Mouse (Mus musculus) hindbrain, embryonic 14.5 days (tissue): ENCODE measurements around the gene Olfr692. TPM values are rescaled to one million over a fixed set of nuclear protein-coding genes. Genes with fewer than 3 reads are reported as not detected.

Source experiments
- ATAC-seq: fragments of 200-750 bp; cut with Nextera tagmentation; 2 replicates; pipeline ENCODE4 v1.8.0; 2017; ENCODE audit warnings: moderate number of reproducible peaks, mild to moderate bottlenecking, moderate TSS enrichment, moderate library complexity; ENCODE audit not compliant: low FRiP score
- DNase-seq: peaks from one replicate; pipeline ENCODE4 v3.0.0-alpha.2; 2015; ENCODE audit warnings: low spot score
- H3K27ac ChIP-seq: fragments of 300-500 bp; sonication (generic); 2 replicates; pipeline ENCODE4 v1.5.1; 2014; ENCODE audit warnings: mild to moderate bottlenecking, moderate library complexity
- H3K27me3 ChIP-seq: fragments of 300-500 bp; sonication (generic); 2 replicates; pipeline ENCODE4 v1.6.1; 2014; ENCODE audit warnings: mild to moderate bottlenecking, low read length, mixed read lengths; ENCODE audit not compliant: control insufficient read depth, insufficient read depth
- H3K36me3 ChIP-seq: fragments of 300-500 bp; sonication (generic); replicated peaks from 2 replicates; pipeline ENCODE4 v1.6.1; 2014; ENCODE audit not compliant: control insufficient read depth, insufficient read depth
- H3K4me1 ChIP-seq: fragments of 300-500 bp; sonication (generic); replicated peaks from 2 replicates; pipeline ENCODE4 v1.6.1; 2014; ENCODE audit warnings: antibody characterized with exemption, low read length, mixed read lengths; ENCODE audit not compliant: control insufficient read depth, insufficient read depth
- H3K4me2 ChIP-seq: fragments of 300-500 bp; sonication (generic); replicated peaks from 2 replicates; pipeline ENCODE4 v1.6.1; 2014; ENCODE audit warnings: mild to moderate bottlenecking, moderate library complexity
- H3K4me3 ChIP-seq: fragments of 300-500 bp; sonication (generic); replicated peaks from 2 replicates; pipeline ENCODE4 v1.5.1; 2014; ENCODE audit warnings: mild to moderate bottlenecking, low read length
- H3K9ac ChIP-seq: fragments of 300-500 bp; sonication (generic); 2 replicates; pipeline ENCODE4 v1.6.1; 2014
- H3K9me3 ChIP-seq: fragments of 300-500 bp; sonication (generic); 2 replicates; pipeline ENCODE4 v1.6.1; 2016; ENCODE audit warnings: low read length; ENCODE audit not compliant: control insufficient read depth
- WGBS: fragments of 180-500 bp; shearing (Covaris S2); extraction: QIAGEN DNeasy Blood & Tissue Kit; methylation state at CpG from one replicate; pipeline ENCODE4 v1.1.7; 2014; 5-methylcytosine and 5-hydroxymethylcytosine counted together
- polyA plus RNA-seq: library from polyadenylated mRNA; unstranded; fragments of >200 nt; fragmentation: Nextera tagmentation; extraction: Ambion mirVana; gene quantifications from 2 replicates; pipeline ENCODE4 v1.2.1, GENCODE M21; 2014

Olfr692 gene
- polyA plus RNA-seq, 1 experiment from 2014 or later, result not detected

GRCm38 (mm10) chr7:105372912-105373311 is 4.9 kb downstream of the Olfr692 start:
- no peak overlapping the region for H3K4me2 ChIP-seq
- H3K9ac ChIP-seq, result no peak overlapping the region
- no peaks in the 10 kb centered on the region for H3K9me3 ChIP-seq
- 100% methylated on average over 1 of the region's 1 CpGs for WGBS
- H3K4me3 ChIP-seq, result no peak overlapping the region
- H3K36me3 ChIP-seq, result peaks cover 63% of the 10 kb centered on the region
- H3K27ac ChIP-seq, result no peak overlapping the region
- ATAC-seq (no peak), DNase-seq (no peak)
- H3K4me1 ChIP-seq, result no peaks in the 10 kb centered on the region
- H3K27me3 ChIP-seq, result no peaks in the 10 kb centered on the region

- H3K9me3 ChIP-seq, result no peaks in the 10 kb centered on the region
- H3K27me3 ChIP-seq, result no peaks in the 10 kb centered on the region
- no peak for ATAC-seq
- peaks cover 69% of the 10 kb centered on the region for H3K36me3 ChIP-seq
- no peaks in the 10 kb centered on the region for H3K4me1 ChIP-seq
- H3K27ac ChIP-seq, result no peak overlapping the region
- WGBS, result 92% methylated on average over 4 of the region's 4 CpGs
- H3K9ac ChIP-seq, result no peak overlapping the region
- H3K4me2 ChIP-seq, result no peak overlapping the region
- H3K4me3 ChIP-seq, result no peak overlapping the region
- no peak for DNase-seq
These were observed 5.5 kb downstream of the Olfr692 start for GRCm38 (mm10) chr7:105373509-105373908.

DNA sequence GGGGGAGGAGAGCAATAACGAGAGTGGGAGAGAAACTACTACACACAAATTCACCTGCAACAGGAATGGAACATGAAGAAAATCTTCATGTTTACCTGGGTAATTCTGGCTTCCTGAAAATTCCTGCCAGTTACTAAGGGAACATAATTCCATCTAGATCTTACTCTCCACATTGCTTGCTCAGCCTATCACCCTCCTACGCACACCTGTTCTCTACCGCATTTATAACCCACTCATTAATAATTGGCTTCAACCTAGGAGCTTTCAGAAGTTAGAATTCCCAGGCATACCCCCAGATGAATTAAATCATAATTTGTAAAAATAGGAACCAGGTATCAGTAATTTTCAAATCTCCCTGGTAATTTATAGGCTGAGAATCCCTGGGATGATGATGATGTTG is 5.9 kb downstream of the Olfr692 start:
- H3K36me3 ChIP-seq, result peaks cover 74% of the 10 kb centered on the region
- WGBS, result 99% methylated on average over 3 of the region's 3 CpGs

GRCm38 (mm10) chr7:105374866-105375265 is 6.8 kb downstream of the Olfr692 start, which contains the start of gene Gm5901:
Gm5901 (plus strand) TSS chr7:105375038.
- no peak for DNase-seq
- no peaks in the 10 kb centered on the region for H3K27me3 ChIP-seq
- H3K27ac ChIP-seq, result no peak within 1 kb of the TSS
- 96% methylated on average over 1 of the region's 1 CpGs for WGBS
- H3K4me1 ChIP-seq, result no peaks in the 10 kb centered on the region
- H3K36me3 ChIP-seq, result peaks cover 83% of the 10 kb centered on the region
- H3K4me3 ChIP-seq, result no peak within 1 kb of the TSS
- no peak within 1 kb of the TSS for H3K4me2 ChIP-seq
- H3K9me3 ChIP-seq, result no peaks in the 10 kb centered on the region
- no peak within 1 kb of the TSS for H3K9ac ChIP-seq
- no peak for ATAC-seq

More for the DNA sequence above, 5.9 kb downstream of the Olfr692 start:
- Histone ChIP-seq H3K4me2 (no peak overlapping the region), H3K9ac (no peak overlapping the region), H3K4me3 (no peak overlapping the region), H3K4me1 (no peaks in the 10 kb centered on the region), H3K27me3 (no peaks in the 10 kb centered on the region), H3K9me3 (no peaks in the 10 kb centered on the region), H3K27ac (no peak overlapping the region)
- ATAC-seq (no peak), DNase-seq (no peak)

GRCm38 (mm10) chr7:105380329-105380728 is 12.3 kb downstream of the Olfr692 start:
- Histone ChIP-seq H3K9ac (no peak overlapping the region), H3K36me3 (peaks cover 95% of the 10 kb centered on the region), H3K27me3 (no peaks in the 10 kb centered on the region), H3K4me3 (no peak overlapping the region), H3K4me1 (no peaks in the 10 kb centered on the region), H3K9me3 (no peaks in the 10 kb centered on the region), H3K4me2 (no peak overlapping the region), H3K27ac (no peak overlapping the region)
- DNase-seq, result no peak
- ATAC-seq, result no peak
- WGBS, result 98% methylated on average over 3 of the region's 3 CpGs

GRCm38 (mm10) chr7:105387696-105388095 is 19.7 kb downstream of the Olfr692 start:
- WGBS, result 98% methylated on average over 2 of the region's 2 CpGs
- peaks cover 75% of the 10 kb centered on the region for H3K36me3 ChIP-seq
- ATAC-seq (no peak), DNase-seq (no peak)
- H3K4me1 ChIP-seq, result no peaks in the 10 kb centered on the region
- no peak overlapping the region for H3K9ac ChIP-seq
- H3K4me3 ChIP-seq, result no peak overlapping the region
- no peak overlapping the region for H3K4me2 ChIP-seq
- H3K27ac ChIP-seq, result no peak overlapping the region
- H3K9me3 ChIP-seq, result no peaks in the 10 kb centered on the region
- H3K27me3 ChIP-seq, result no peaks in the 10 kb centered on the region

DNA sequence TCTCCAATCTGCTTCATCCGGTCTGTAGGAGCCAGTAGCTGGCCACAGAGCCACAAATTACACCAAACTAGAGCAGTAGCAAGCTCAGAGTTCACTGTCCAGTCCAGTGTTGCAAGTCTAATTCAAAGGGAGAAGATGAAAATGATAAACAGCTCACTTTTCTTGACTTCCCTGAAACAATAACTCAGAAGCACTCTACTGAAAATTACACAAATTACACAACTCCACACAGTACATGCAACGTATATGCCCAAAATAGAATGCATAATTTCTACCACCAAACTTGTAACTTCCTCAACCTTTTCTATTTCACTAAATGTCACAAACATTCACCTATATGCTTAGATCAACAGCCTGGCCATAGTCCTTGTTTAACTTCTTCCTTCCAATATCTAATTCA is 22.2 kb downstream of the Olfr692 start:
- no peak overlapping the region for H3K4me2 ChIP-seq
- WGBS, result 100% methylated on average over 2 of the region's 2 CpGs
- no peak for ATAC-seq
- no peak overlapping the region for H3K4me3 ChIP-seq
- no peaks in the 10 kb centered on the region for H3K27me3 ChIP-seq
- peaks cover 50% of the 10 kb centered on the region for H3K36me3 ChIP-seq
- H3K4me1 ChIP-seq, result no peaks in the 10 kb centered on the region
- no peak for DNase-seq
- no peak overlapping the region for H3K27ac ChIP-seq
- no peaks in the 10 kb centered on the region for H3K9me3 ChIP-seq
- no peak overlapping the region for H3K9ac ChIP-seq

GRCm38 (mm10) chr7:105394606-105395005 is 26.6 kb downstream of the Olfr692 start:
- peaks cover 11% of the 10 kb centered on the region for H3K36me3 ChIP-seq
- H3K27me3 ChIP-seq, result no peaks in the 10 kb centered on the region
- no peak for ATAC-seq
- H3K4me1 ChIP-seq, result peaks cover 10% of the 10 kb centered on the region
- H3K27ac ChIP-seq, result no peak overlapping the region
- H3K4me3 ChIP-seq, result no peak overlapping the region
- no peak overlapping the region for H3K4me2 ChIP-seq
- no peak for DNase-seq
- WGBS, result 85% methylated on average over 1 of the region's 1 CpGs
- H3K9me3 ChIP-seq, result no peaks in the 10 kb centered on the region
- H3K9ac ChIP-seq, result no peak overlapping the region

DNA sequence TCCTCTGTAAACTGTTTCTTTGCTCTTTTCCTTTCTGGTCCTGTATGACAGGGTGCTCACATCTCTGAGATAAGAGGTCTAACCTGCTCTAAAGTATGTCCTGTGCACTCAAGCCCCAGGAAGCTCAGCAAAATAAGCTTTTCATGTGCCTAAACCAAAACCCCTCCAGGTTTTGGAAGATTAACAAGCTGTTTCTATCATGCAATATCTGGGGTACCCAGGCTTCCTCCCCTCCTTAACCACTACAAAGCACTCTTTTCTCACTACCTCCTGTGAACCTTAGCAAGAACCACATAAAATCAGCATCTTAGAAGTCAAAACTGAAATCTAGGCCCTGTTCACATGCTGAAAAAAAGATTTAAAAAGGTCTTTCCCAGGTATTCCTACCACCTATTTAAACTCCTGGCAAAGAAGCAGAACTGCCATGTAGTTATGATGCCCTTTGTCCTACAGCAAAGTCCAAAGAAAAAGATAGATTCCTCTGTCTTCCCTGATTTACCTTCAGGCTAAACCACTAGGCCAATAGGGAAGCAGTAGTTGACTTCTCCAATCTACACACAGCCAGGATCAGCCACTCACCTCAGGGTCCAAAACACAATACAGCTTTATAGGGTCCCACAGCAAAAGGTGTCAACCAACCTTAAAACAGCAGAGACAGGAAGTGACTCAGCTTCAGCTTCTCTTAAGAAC is 27.2 kb downstream of the Olfr692 start:
- Histone ChIP-seq H3K9ac (no peak overlapping the region), H3K4me1 (peaks cover 10% of the 10 kb centered on the region), H3K27me3 (no peaks in the 10 kb centered on the region), H3K4me3 (no peak overlapping the region), H3K4me2 (no peak overlapping the region), H3K36me3 (peaks cover 5% of the 10 kb centered on the region; the same call in 1 of the 2 replicates), H3K27ac (no peak overlapping the region), H3K9me3 (no peaks in the 10 kb centered on the region)
- no peak for ATAC-seq
- no peak for DNase-seq

GRCm38 (mm10) chr7:105396126-105396525 is 28.1 kb downstream of the Olfr692 start:
- H3K27ac ChIP-seq, result no peak overlapping the region
- H3K4me1 ChIP-seq, result peaks cover 14% of the 10 kb centered on the region
- H3K4me3 ChIP-seq, result no peak overlapping the region
- H3K9me3 ChIP-seq, result no peaks in the 10 kb centered on the region
- no peak for ATAC-seq
- peaks cover 5% of the 10 kb centered on the region; the same call in 1 of the 2 replicates for H3K36me3 ChIP-seq
- H3K27me3 ChIP-seq, result no peaks in the 10 kb centered on the region
- no peak overlapping the region for H3K9ac ChIP-seq
- no peak for DNase-seq
- H3K4me2 ChIP-seq, result no peak overlapping the region
